Comparison of ENCODE assay signal across 8 mouse cellular contexts in the genomic region with DNA sequence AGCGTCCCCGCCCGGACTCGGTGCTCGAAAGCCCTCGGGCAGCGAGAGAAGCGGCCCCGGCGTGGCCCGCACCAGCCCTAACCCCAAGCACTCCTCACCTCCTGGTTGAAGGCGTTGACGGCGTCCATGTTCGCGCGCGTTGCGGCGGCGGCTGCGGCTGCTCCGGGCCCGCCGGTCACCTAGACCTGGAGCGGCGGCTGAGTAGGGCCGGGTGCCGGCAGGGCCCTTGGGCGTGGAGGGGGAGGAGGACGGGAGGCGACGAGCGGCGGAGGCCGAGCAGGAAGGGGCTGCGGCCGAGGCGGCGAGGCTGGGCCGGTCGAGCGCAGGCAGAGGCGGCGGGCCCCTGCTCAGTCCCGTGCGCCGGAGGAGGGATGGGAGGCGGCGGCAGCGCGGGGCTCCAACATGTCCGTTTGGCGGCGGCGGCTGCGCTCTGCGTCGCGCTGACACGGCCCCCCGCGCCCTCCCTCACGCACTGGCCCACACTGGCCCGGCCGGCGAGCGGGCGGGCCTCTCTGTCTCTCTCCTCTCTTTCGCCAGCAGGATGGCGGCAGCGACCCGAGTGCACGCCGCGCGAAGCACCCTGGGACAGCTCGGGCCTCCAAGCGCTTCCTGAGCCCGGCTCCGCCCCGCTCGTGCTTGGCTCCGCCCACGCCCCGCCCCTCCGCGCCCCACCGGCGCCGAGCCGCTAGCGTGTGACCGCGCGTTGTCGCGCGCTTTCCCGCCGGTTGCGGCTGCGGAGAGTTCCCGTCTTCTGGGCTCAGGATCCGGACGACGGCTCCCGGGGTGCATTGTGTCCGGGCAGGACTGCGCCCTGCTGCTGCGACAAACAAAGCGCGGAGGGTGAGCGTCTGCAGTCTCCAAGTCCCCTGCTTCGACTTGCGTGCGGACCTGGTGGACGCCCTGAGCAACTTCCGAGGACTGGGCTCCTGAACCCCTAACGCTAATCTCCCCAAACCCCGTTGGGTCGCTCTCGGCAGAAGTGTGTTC. TPM values are rescaled to one million over a fixed set of nuclear protein-coding genes. Genes with fewer than 3 reads are reported as not detected.
DNase-seq lines count a peak whose midpoint lies in the region; ATAC-seq lines count a peak whose summit lies in the region.

A gene (minus strand): TSS at position 599 of the 987 bp plus-strand sequence.

- H3K4me2 ChIP-seq in hindbrain, embryonic 13.5 days = peak within 1 kb of the TSS; percentile 94

- H3K4me1 ChIP-seq in hindbrain, embryonic 13.5 days (replicated peaks) = peaks cover 49% of the 10 kb centered on the region

- DNase-seq in NIH3T3 (ENCODE audit: low read depth) = peak; percentile 95
- DNase-seq in cerebellum, postnatal 10 days = peak; percentile 97 to 98
- DNase-seq in frontal cortex, postnatal 14 days (ENCODE audit: low spot score in 2 of 2) = peak; percentile 91 to 93
- peak; percentile 92 to 94 for DNase-seq in layer of hippocampus, postnatal 25 days (ENCODE audit: extremely low spot score in 1 of 2, low spot score in 1 of 2)
- peak; percentile 96 for DNase-seq in lung, postnatal 25 days (ENCODE audit: low spot score)
- DNase-seq in retina, embryonic 14.5 days (ENCODE audit: low spot score) = peak; percentile 97
- peak; percentile 98 for DNase-seq in thymus, postnatal 4 days

- H3K27me3 ChIP-seq in hindbrain, embryonic 13.5 days = no peaks in the 10 kb centered on the region

- H3K4me3 ChIP-seq in hindbrain, embryonic 13.5 days = peak within 1 kb of the TSS; percentile 99

- no peaks in the 10 kb centered on the region for H3K36me3 ChIP-seq in hindbrain, embryonic 13.5 days

- peak; percentile 98 for ATAC-seq in hindbrain, embryonic 13.5 days (ENCODE audit: low FRiP score)

- peak within 1 kb of the TSS; percentile 98 for H3K9ac ChIP-seq in hindbrain, embryonic 13.5 days

- H3K27ac ChIP-seq in hindbrain, embryonic 13.5 days = peak within 1 kb of the TSS; percentile 96

- under 1% methylated on average over 74 of the region's 123 CpGs for WGBS in hindbrain, embryonic 13.5 days

- no peaks in the 10 kb centered on the region for H3K9me3 ChIP-seq in hindbrain, embryonic 13.5 days

RNA-seq across cellular contexts. Expression of the gene that starts here (rescaled TPM):
- 25.8 and 26.5 TPM in 2 replicates for polyA plus RNA-seq in hindbrain, embryonic 13.5 days (2015; fragmentation: Nextera tagmentation; extraction: Ambion mirVana)
- total RNA-seq in layer of hippocampus, postnatal 25 days (2021) = 10 to 100 TPM; 39.5 to 56.4 TPM

Comparison
In these comparisons a context has a peak if more than half of its experiments do, and no peak if none do; other contexts are left out.
1. Peak in every context shown above with its lines: DNase-seq, ATAC-seq, H3K4me3 ChIP-seq and H3K27ac ChIP-seq.